Mouse (Mus musculus) ovary, postnatal 14 days (tissue): ENCODE measurements around the gene Pip5kl1.
A peak's percentile ranks its signal among the peaks of the same experiment; 100 is the strongest.

ENCODE experiments used
- DNase-seq: peaks from one replicate; pipeline ENCODE4 v3.0.0; 2022; ENCODE audit warnings: low spot score

Gene Pip5kl1

GRCm38 (mm10) chr2:32617109-32617508 is 42.5 kb downstream of the Pip5kl1 start:
- no peak for DNase-seq

- DNase-seq = no peak
These were observed 43.0 kb downstream of the Pip5kl1 start for GRCm38 (mm10) chr2:32617601-32618000.

- DNase-seq = no peak
These were observed 43.5 kb downstream of the Pip5kl1 start for GRCm38 (mm10) chr2:32618051-32618450.

- DNase-seq = no peak
These were observed 46.3 kb downstream of the Pip5kl1 start for GRCm38 (mm10) chr2:32620682-32621516.

DNA sequence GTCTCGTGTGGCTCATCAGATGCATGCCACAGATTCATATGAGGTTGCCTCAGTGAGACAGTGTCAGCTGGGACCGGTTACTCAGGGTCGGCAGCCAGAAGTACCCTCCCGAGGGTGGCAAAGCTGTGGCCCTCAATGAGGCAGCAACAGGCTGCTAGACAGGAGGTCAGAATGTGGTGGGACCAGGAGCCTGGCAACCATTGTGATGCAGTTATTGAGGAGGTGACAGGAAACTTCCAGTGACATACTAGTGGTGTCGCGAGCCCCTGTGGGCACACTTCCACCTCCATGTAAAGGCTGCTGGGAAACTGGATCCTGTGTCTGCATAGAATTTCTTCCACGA is 46.9 kb downstream of the Pip5kl1 start, which contains the start of gene Ak1:
Gene Ak1, plus strand, starts transcription at position 242 of the 343 bp plus-strand sequence.
- DNase-seq = no peak

GRCm38 (mm10) chr2:32624111-32624748 is 49.6 kb downstream of the Pip5kl1 start:
- DNase-seq = no peak

DNA sequence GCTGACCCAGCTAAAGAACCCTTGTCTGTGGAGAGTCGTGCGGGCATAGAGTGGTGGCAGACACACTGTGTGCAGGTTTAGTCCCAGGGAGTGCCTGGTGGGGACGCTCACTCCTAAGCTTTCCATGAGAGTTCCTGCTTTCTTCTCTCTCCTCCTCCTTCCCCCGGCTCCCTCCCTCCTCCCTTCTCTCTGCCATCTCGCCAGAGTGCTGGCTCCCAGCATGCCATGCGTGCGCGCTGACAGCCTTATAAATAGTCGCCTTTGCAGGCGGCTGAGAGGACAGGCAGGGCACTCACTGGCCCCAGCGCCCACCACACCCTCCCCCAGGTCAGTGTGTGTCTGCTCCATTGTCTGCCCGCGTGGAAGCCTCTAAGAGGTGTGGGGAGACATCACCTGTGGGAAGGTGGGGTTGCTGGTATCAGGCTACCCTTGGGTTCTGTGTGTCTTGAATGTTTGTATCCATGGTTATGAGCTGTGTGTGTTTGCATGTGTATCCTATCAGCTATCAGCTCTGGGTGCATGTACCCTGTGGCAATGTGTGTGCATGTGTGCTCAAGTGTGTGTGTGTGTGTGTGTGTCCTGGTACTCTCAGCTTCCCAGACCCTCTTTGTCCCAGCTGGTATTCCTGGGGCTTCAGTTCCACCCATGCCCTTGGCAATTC is 50.7 kb downstream of the Pip5kl1 start:
- DNase-seq = no peak

DNA sequence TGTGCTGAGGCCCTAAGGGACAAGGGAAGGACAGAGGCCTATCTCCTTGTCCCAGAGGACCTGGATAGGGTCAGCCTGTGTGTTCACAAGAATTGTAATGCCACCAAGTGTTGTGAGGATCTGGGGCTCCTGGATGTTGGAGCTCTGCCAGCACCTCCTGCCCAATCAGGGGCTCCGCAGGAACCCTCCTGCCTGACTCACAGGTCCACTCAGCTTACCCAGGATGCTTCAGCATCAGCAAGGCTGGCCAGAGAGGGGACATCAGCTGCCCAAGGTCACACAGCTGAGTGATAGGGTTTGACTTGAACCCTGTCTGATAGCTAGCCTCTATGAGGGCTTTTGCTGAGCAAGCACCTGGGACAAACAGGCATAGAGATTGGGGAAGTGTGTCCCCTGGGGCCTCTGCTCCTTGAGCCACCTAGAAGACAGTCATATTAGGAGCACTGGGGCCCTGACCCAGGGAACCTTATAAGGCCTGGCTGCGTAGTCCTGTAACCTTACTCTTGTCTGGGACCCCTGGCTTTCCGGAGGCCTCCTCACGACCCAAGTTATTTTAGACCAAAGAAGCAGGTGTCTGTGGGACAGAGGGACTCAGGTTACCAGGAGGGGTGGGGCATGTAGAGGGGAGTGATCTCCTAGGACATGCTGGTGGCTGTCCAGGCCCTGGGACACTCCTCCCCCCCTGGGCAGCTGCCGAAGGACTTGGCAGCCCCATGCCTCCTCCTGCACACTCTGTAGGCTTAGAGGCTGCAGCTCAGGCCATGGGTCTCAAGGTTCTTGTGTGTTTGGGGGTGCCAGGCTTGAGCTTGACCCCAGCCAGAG is 51.5 kb downstream of the Pip5kl1 start:
- DNase-seq = no peak

DNA sequence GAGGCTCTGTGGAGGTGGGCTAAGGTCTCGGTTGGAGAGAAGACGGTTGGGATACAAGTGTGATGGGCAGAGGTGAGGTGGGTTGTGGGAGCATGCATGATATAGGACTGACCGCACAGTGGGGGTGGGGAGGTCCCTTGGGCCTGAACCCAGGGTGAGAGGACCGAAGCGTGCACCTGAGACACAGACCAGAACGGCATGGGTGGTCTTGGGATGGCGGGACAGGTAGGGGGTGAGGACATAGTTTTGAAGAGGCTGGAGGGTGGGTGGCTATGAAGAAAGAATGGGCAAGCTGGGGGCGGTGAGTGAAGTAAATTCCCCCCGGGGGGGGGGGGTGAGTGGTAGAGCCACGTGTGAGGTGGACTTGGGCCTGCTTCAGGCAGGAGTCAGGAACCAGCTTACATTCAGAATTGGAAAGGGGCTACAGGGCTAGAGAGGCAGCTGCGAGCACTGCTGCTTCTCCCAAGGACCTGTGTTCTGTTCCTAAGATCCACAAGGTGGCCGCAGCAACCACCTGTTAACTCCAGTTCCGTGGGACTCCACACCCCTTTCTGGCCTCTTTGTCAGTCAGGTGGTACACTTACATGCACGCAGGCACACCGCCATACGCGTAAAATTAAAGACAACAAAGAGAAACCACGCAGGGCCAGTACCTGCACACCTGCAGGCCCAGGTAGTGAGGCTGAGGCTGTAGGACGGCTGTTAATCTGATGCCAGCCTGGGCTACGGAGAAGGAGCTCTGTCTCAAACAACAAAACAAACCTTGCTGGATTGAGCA is 52.9 kb downstream of the Pip5kl1 start:
- DNase-seq = no peak

DNA sequence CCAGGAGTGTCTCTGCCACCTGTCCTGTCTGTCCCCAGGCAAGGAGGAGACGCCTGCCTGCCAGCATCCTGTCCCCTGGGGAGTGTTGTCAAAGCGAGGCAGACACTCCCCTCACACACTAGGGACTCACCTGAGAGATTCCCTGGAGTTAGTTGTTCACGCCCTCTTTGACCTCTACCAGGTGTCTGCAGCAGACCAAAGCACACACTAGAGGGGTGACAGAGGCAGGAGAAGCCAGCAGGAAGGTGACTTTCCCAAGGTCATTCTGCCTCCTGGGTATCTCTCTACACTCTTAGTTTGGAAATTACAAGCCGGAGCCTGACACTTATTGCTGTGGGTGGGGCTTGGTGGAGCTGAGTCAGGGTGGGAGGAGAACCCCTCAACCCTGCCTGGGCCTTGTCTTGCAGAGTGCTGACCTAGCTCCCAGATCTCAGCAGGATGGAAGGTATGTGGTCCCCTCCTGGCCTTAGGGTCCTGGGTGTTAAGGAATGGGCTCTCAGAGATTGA is 53.5 kb downstream of the Pip5kl1 start:
- no peak for DNase-seq

GRCm38 (mm10) chr2:32628729-32629128 is 54.1 kb downstream of the Pip5kl1 start:
- peak; percentile 63 for DNase-seq

DNA sequence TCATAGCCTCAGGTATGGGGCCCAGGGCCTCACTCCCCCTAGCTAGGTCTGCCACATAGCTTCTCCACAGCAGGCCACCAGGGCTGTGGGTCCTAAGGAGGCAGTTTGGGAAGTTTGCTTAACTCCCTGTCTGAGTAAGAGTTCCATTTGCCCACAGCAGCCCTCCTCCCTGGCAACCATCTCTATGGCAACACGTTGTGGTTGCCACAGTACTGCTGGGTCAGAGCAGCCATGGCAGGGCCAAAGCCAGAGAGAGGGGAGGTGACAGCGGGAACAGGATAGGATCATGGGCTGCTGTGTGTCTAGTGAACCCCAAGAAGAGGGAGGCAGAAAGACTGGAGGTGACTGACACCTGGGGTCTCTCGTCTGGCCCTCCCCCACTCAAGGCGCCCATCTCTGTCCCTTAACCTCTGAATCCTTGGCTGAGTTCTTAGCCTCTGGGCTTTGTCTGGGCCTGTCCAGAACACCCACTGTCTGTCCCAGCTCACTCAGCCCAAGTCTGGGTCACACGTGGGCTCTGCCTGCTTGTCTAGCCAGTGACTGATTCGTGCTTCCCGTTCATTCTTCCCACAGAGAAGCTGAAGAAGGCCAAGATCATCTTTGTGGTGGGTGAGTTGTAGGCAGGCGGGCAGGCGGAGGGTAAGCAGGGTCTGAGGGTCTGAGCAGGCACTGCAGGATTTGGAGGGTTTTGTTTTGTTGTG is 54.8 kb downstream of the Pip5kl1 start:
- DNase-seq = no peak

GRCm38 (mm10) chr2:32630036-32630435 is 55.4 kb downstream of the Pip5kl1 start:
- DNase-seq = no peak

- DNase-seq = no peak
These were observed 56.4 kb downstream of the Pip5kl1 start for GRCm38 (mm10) chr2:32631046-32631445.

DNA sequence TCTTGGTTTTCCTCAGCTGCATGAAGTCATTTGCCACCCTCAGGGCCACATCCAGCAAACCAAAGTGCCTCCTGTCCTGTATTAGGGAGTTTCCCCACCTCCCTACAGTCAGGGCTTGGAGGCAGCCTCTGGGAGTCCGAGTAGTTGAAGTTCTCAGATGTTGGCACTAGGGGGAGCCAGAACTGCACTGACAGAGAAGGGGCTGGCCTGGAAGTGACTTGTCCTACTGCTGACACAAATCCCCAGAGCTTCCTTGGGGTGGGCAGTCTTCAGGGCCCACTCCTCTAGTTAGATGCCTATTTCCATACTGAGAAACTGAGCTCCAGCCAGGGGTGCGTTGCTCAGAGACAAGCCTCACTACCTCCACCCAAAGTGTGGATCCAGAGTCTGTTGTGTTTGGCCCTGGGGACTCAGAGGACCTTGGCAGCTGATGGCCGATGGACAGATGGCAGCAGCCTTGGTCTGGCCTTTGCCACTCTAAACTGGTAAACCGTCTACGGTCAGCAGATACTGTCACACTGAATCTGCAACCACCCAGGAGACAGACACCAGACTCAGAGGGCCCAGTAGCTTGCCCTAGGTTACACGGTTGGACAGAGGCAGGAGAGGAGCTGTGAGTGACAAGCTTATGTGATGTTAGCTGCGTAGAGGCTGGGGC is 57.3 kb downstream of the Pip5kl1 start:
- DNase-seq = peak; percentile 80
